Mouse (Mus musculus) frontal cortex, adult (tissue): ENCODE data around the gene Prdm10.

Experiments
- ATAC-seq: cut with Nextera tagmentation; 2 replicates; pipeline ENCODE4 v1.9.2; 2017; ENCODE audit warnings: mild to moderate bottlenecking, moderate library complexity, mixed read lengths; ENCODE audit not compliant: low TSS enrichment

The Prdm10 gene

GRCm38 (mm10) chr9:31363698-31364609 is 83.6 kb downstream of the Prdm10 start:
- ATAC-seq, result peak; percentile 59; the same call in 1 of the 2 replicates

GRCm38 (mm10) chr9:31365086-31365485 is 84.7 kb downstream of the Prdm10 start:
- ATAC-seq, result no peak

GRCm38 (mm10) chr9:31371740-31372139 is 91.4 kb downstream of the Prdm10 start:
- no peak for ATAC-seq

GRCm38 (mm10) chr9:31376661-31377060 is 96.3 kb downstream of the Prdm10 start:
- no peak for ATAC-seq

- no peak for ATAC-seq
Observed at GRCm38 (mm10) chr9:31384786-31385499, 104.6 kb downstream of the Prdm10 start.

GRCm38 (mm10) chr9:31385500-31385869 is 105.1 kb downstream of the Prdm10 start:
- peak; percentile 25; the same call in 1 of the 2 replicates for ATAC-seq

GRCm38 (mm10) chr9:31385947-31386354 is 105.6 kb downstream of the Prdm10 start, which contains the start of gene Nfrkb:
TSS of gene Nfrkb (plus strand) at chr9:31386192.
- ATAC-seq, result peak; percentile 98

- peak; percentile 11; the same call in 1 of the 2 replicates for ATAC-seq
Observed at GRCm38 (mm10) chr9:31386368-31387180, 106.2 kb downstream of the Prdm10 start.

- ATAC-seq, result no peak
Observed at GRCm38 (mm10) chr9:31387206-31387605, 106.9 kb downstream of the Prdm10 start.

- peak; percentile 83 for ATAC-seq
Observed at GRCm38 (mm10) chr9:31400441-31400840, 120.1 kb downstream of the Prdm10 start.

- ATAC-seq, result no peak
Observed at GRCm38 (mm10) chr9:31404311-31404710, 124.0 kb downstream of the Prdm10 start.

- no peak for ATAC-seq
Observed at GRCm38 (mm10) chr9:31405217-31405616, 124.9 kb downstream of the Prdm10 start.

GRCm38 (mm10) chr9:31412165-31412564 is 131.8 kb downstream of the Prdm10 start:
- ATAC-seq, result no peak

- no peak for ATAC-seq
Observed at GRCm38 (mm10) chr9:31418821-31419220, 138.5 kb downstream of the Prdm10 start.

- ATAC-seq, result no peak
Observed at GRCm38 (mm10) chr9:31422143-31422542, 141.8 kb downstream of the Prdm10 start.

GRCm38 (mm10) chr9:31428971-31429370 is 148.6 kb downstream of the Prdm10 start:
- no peak for ATAC-seq

GRCm38 (mm10) chr9:31430011-31430410 is 149.7 kb downstream of the Prdm10 start:
- ATAC-seq, result no peak
